Mouse (Mus musculus) bone marrow macrophage, adult 2 months (primary cell): Measurements from ENCODE around the gene Fbxl2. TPM values are rescaled to one million over a fixed set of nuclear protein-coding genes. Genes with fewer than 3 reads are reported as not detected.

Experiments used
- H3K27ac ChIP-seq: 2 replicates; pipeline ENCODE4 v1.5.1; 2012; ENCODE audit warnings: low read depth, low read length; ENCODE audit not compliant: insufficient read depth
- H3K4me1 ChIP-seq: 2 replicates; pipeline ENCODE4 v1.6.1; 2012; ENCODE audit warnings: low read length; ENCODE audit not compliant: control insufficient read depth, insufficient read depth
- H3K4me3 ChIP-seq: 2 replicates; pipeline ENCODE4 v1.5.1; 2012; ENCODE audit warnings: mild to moderate bottlenecking, low read length, moderate library complexity; ENCODE audit not compliant: insufficient read depth
- CTCF ChIP-seq: IDR thresholded peaks from 2 replicates; pipeline ENCODE4 v1.5.1; 2012; ENCODE audit warnings: low read depth, mild to moderate bottlenecking, low read length, moderate library complexity
- POLR2A ChIP-seq: IDR thresholded peaks from 2 replicates; pipeline ENCODE4 v1.6.1; 2012; ENCODE audit warnings: mild to moderate bottlenecking, low read depth, low read length, borderline replicate concordance
- polyA plus RNA-seq: library from polyadenylated mRNA; stranded (reverse); fragments of >200 nt; gene quantifications from 2 replicates; pipeline ENCODE4 v1.2.4, GENCODE M21; 2012; ENCODE audit not compliant: missing spikeins, insufficient read depth, insufficient read length

Gene Fbxl2
- polyA plus RNA-seq, 1 experiment, result 5.7 TPM

GRCm38 (mm10) chr9:113930534-113931374, 115.2 kb downstream of the Fbxl2 start, which contains the start of gene Ubp1:
TSS of gene Ubp1 (plus strand) at chr9:113930934.
- 0 out of 2 replicates have a peak, but pooled peaks have one; percentile 55 for TF ChIP-seq POLR2A
- TF ChIP-seq CTCF, result no peak
- Histone ChIP-seq H3K27ac (peak within 1 kb of the TSS; percentile 82), H3K4me3 (peak within 1 kb of the TSS; percentile 92), H3K4me1 (peaks cover 27% of the 10 kb centered on the region)

- Histone ChIP-seq H3K4me1 (peaks cover 23% of the 10 kb centered on the region), H3K4me3 (peak overlapping the region; percentile 62; the same call in 1 of the 2 replicates), H3K27ac (peak overlapping the region; percentile 82)
- TF ChIP-seq CTCF (no peak), POLR2A (no peak)
Observed at GRCm38 (mm10) chr9:113929676-113930075, 116.3 kb downstream of the Fbxl2 start.

GRCm38 (mm10) chr9:113928591-113928990, 117.4 kb downstream of the Fbxl2 start:
- H3K27ac ChIP-seq, result peak overlapping the region; percentile 64
- H3K4me3 ChIP-seq, result no peak overlapping the region
- no peak for TF ChIP-seq POLR2A
- TF ChIP-seq CTCF, result no peak
- H3K4me1 ChIP-seq, result peaks cover 20% of the 10 kb centered on the region

- TF ChIP-seq POLR2A (no peak), CTCF (no peak)
- Histone ChIP-seq H3K27ac (no peak overlapping the region), H3K4me1 (peaks cover 13% of the 10 kb centered on the region), H3K4me3 (no peak overlapping the region)
Observed at GRCm38 (mm10) chr9:113924883-113925282, 121.1 kb downstream of the Fbxl2 start.

GRCm38 (mm10) chr9:113922677-113923076, 123.3 kb downstream of the Fbxl2 start:
- Histone ChIP-seq H3K4me3 (no peak overlapping the region), H3K4me1 (no peaks in the 10 kb centered on the region), H3K27ac (no peak overlapping the region)
- TF ChIP-seq CTCF (no peak), POLR2A (no peak)

- no peak for TF ChIP-seq CTCF
- TF ChIP-seq POLR2A, result no peak
- no peak overlapping the region for H3K27ac ChIP-seq
Observed at GRCm38 (mm10) chr9:113915789-113916188, 130.2 kb downstream of the Fbxl2 start.

More at GRCm38 (mm10) chr9:113915789-113916188, 130.2 kb downstream of the Fbxl2 start:
- no peaks in the 10 kb centered on the region for H3K4me1 ChIP-seq
- H3K4me3 ChIP-seq, result no peak overlapping the region

Other genes with a start within 250 kb of the Fbxl2 start
- gene Ubp1, start 115.3 kb downstream of the Fbxl2 start, polyA plus RNA-seq, result 73.3 and 84.1 TPM in 2 replicates
- gene Susd5, start 10.9 kb upstream of the Fbxl2 start, polyA plus RNA-seq, result not detected in 2 replicates